ENCODE assay signal across 32 mouse cellular contexts in genomic region chr3:31269551-31270317, GRCm38 (mm10). TPM values are rescaled to one million over a fixed set of nuclear protein-coding genes. Genes with fewer than 3 reads are reported as not detected.
A peak's percentile ranks its signal among the peaks of the same experiment; 100 is the strongest.
DNase-seq lines count a peak whose midpoint lies in the region; ATAC-seq and TF ChIP-seq lines count a peak whose summit lies in the region.
"Had no signal": no experiment of that assay in that cellular context is flagged by ENCODE, and none has a peak within 500 bp of the region (broad histone marks: within the 10 kb centered on the region; RNA-seq: fewer than 3 reads in every experiment).

No protein-coding gene starts in this region.

- H3K4me3 ChIP-seq in kidney, embryonic 16.5 days (ENCODE audit: low read length): no peak overlapping the region
- no peak overlapping the region for H3K4me3 ChIP-seq in CH12.LX (replicated peaks in 1 of 3; ENCODE audit: low read depth in 2 of 3, low read length in 2 of 3, poor library complexity in 1 of 3)
- H3K4me3 ChIP-seq: forebrain, embryonic 13.5 days; heart, embryonic 12.5 days; left cerebral cortex, adult 2 months; liver, embryonic 12.5 days; megakaryocyte, embryonic 14.5 days; neural tube, embryonic 15.5 days; stomach, embryonic 15.5 days had no signal

- TF ChIP-seq EP300 in CH12.LX (IDR thresholded peaks at IDR 0.05; ENCODE audit: low read length): peak; percentile 61

- no peak overlapping the region for H3K9ac ChIP-seq in kidney, embryonic 16.5 days (replicated peaks; ENCODE audit: low read length)
- H3K9ac ChIP-seq in CH12.LX (ENCODE audit: insufficient read depth, low read depth): no peak overlapping the region
- H3K9ac ChIP-seq: forebrain, embryonic 13.5 days; heart, embryonic 12.5 days; hindbrain, embryonic 14.5 days; liver, embryonic 12.5 days; liver, postnatal 0 days; neural tube, embryonic 15.5 days; stomach, embryonic 15.5 days had no signal

- dilution Hi-C loops in CH12.LX (cut with MboI; ENCODE audit: extremely low pct_ligation_motif_present, extremely low pct_unique_long_range_greater_than_20kb, low sequenced_read_pairs): no loop called here

- in situ Hi-C loops in CH12.LX (cut with MboI; ENCODE audit: low pct_ligation_motif_present, low pct_unique_long_range_greater_than_20kb, low sequenced_read_pairs): no loop called here

- no peak for TF ChIP-seq POLR2A in CH12.LX (IDR thresholded peaks at IDR 0.05; ENCODE audit: low read depth, low read length)

- DNase-seq in kidney, postnatal 10 days: no peak
- peak; percentile 30 for DNase-seq in CH12.LX (ENCODE audit: extremely low read depth)
- DNase-seq in c-Kit-positive CD71-negative TER-119-negative erythroid progenitor cells, embryonic 14.5 days (ENCODE audit: low read depth): peak; percentile 1
- DNase-seq in right cerebral cortex, postnatal 14 days: no peak
- DNase-seq in left cerebral cortex, adult 8-10 months (ENCODE audit: low spot score in 2 of 2): no peak
- no peak for DNase-seq in left cerebral cortex, adult 11 months (ENCODE audit: low spot score)
- DNase-seq: adrenal gland, postnatal 25 days; B cell, adult 2 months; cerebellum, adult 8-10 months; cerebellum, postnatal 25 days; gastrocnemius, postnatal 14 days; heart, adult 18-20 months; heart, postnatal 4 days; kidney, postnatal 4 days; left cerebral cortex, postnatal 4 days; liver, postnatal 0 days; lung, postnatal 36 days; midbrain, embryonic 14.5 days; thymus, adult 18-20 months; thymus, postnatal 25 days had no signal

- no peaks in the 10 kb centered on the region for H3K9me3 ChIP-seq in kidney, embryonic 16.5 days (ENCODE audit: low read length)
- no peaks in the 10 kb centered on the region for H3K9me3 ChIP-seq in CH12.LX (replicated peaks; ENCODE audit: low read length)
- H3K9me3 ChIP-seq: forebrain, embryonic 13.5 days; G1E; heart, embryonic 12.5 days; liver, embryonic 12.5 days; megakaryocyte, embryonic 14.5 days; neural tube, embryonic 15.5 days; stomach, embryonic 15.5 days had no signal

- TF ChIP-seq CTCF in CH12.LX (conservative IDR thresholded peaks at IDR 0.05 in 1 of 2, IDR thresholded peaks at IDR 0.05 in 1 of 2; ENCODE audit: low read depth in 2 of 2, low read length in 2 of 2): peak in 1 of 2 experiments; percentile 34; a peak in 2 of 4 replicates

- 72% methylated on average over 4 of the region's 4 CpGs for WGBS in kidney, embryonic 16.5 days

- no peaks in the 10 kb centered on the region for H3K36me3 ChIP-seq in kidney, embryonic 16.5 days (ENCODE audit: insufficient read depth, low read length)
- no peaks in the 10 kb centered on the region for H3K36me3 ChIP-seq in CH12.LX (replicated peaks in 1 of 2; ENCODE audit: control insufficient read depth in 1 of 2, insufficient read depth in 1 of 2, low read length in 1 of 2)
- H3K36me3 ChIP-seq: G1E; heart, embryonic 12.5 days; liver, embryonic 12.5 days; neural tube, embryonic 15.5 days; stomach, embryonic 15.5 days had no signal

- H3K27me3 ChIP-seq in kidney, embryonic 16.5 days (ENCODE audit: insufficient read depth, low read length): no peaks in the 10 kb centered on the region
- no peaks in the 10 kb centered on the region for H3K27me3 ChIP-seq in CH12.LX (replicated peaks)
- H3K27me3 ChIP-seq: forebrain, embryonic 13.5 days; heart, embryonic 12.5 days; liver, embryonic 12.5 days; megakaryocyte, embryonic 14.5 days; neural tube, embryonic 15.5 days; stomach, embryonic 15.5 days had no signal

- H3K27ac ChIP-seq in kidney, embryonic 16.5 days (ENCODE audit: low read length): no peak overlapping the region
- no peak overlapping the region for H3K27ac ChIP-seq in CH12.LX (ENCODE audit: insufficient read depth, low read depth)
- H3K27ac ChIP-seq: forebrain, embryonic 13.5 days; hindbrain, embryonic 14.5 days; left cerebral cortex, adult 2 months; liver, embryonic 12.5 days; neural tube, embryonic 15.5 days; stomach, embryonic 15.5 days had no signal

- peaks cover 4% of the 10 kb centered on the region; the same call in 1 of the 2 replicates for H3K4me1 ChIP-seq in kidney, embryonic 16.5 days (ENCODE audit: insufficient read depth, low read length)
- H3K4me1 ChIP-seq in CH12.LX (ENCODE audit: control insufficient read depth in 1 of 2, insufficient read depth in 2 of 2): peaks cover 0 to 5% of the 10 kb centered on the region in 2 experiments; a peak in 1 of 4 replicates
- H3K4me1 ChIP-seq: forebrain, embryonic 13.5 days; liver, embryonic 12.5 days; megakaryocyte, embryonic 14.5 days; neural tube, embryonic 15.5 days; stomach, embryonic 15.5 days had no signal

- H3K4me2 ChIP-seq in kidney, embryonic 16.5 days (replicated peaks; ENCODE audit: low read depth, low read length): no peak overlapping the region
- no peak overlapping the region for H3K4me2 ChIP-seq in CH12.LX (ENCODE audit: insufficient read depth, low read depth, poor library complexity, severe bottlenecking)
- H3K4me2 ChIP-seq: forebrain, embryonic 13.5 days; heart, embryonic 12.5 days; hindbrain, embryonic 14.5 days; liver, embryonic 12.5 days; neural tube, embryonic 15.5 days; stomach, embryonic 15.5 days had no signal

- H3K79me2 ChIP-seq in CH12.LX (replicated peaks; ENCODE audit: control insufficient read depth, extremely low read depth, insufficient read depth, poor library complexity, severe bottlenecking): no peaks in the 10 kb centered on the region

- no peak; the same call in none of the 2 replicates for TF ChIP-seq RAD21 in CH12.LX (IDR thresholded peaks at IDR 0.05; ENCODE audit: low read depth, low read length)

- peak; percentile 76 for ATAC-seq in kidney, embryonic 16.5 days (ENCODE audit: low FRiP score, low TSS enrichment)
- 0 out of 2 replicates have a peak, but pooled peaks have one; percentile 53 for ATAC-seq in neutrophil, adult 5-6 weeks (ENCODE audit: extremely low read depth, insufficient number of reproducible peaks, low FRiP score, poor library complexity, severe bottlenecking)
- ATAC-seq: forebrain, embryonic 13.5 days; intestine, postnatal 0 days; liver, embryonic 12.5 days; liver, postnatal 0 days had no signal

TF ChIP-seq in CH12.LX, 34 proteins besides CTCF, POLR2A, EP300 and RAD21:
- 0 out of 2 replicates have a peak, but pooled peaks have one; percentile 29 for TF ChIP-seq IRF4 (IDR thresholded peaks at IDR 0.05; ENCODE audit: low read depth, low read length)
- TF ChIP-seq MAFK (IDR thresholded peaks at IDR 0.05; ENCODE audit: insufficient replicate concordance, low read length): no peak

RNA-seq across cellular contexts. Expression of gene Slc7a14, which starts 40.4 kb away (rescaled TPM):
- polyA plus RNA-seq in kidney, embryonic 16.5 days (2015; fragmentation: Nextera tagmentation; extraction: Ambion mirVana): 0.14 and 0.24 TPM in 2 replicates
- not detected in 2 replicates for total RNA-seq in CH12.LX (2012; rRNA removed)
- not detected in 2 replicates for total RNA-seq in CH12.LX (2014; rRNA removed)
- not detected in 2 replicates for polyA plus RNA-seq in CH12.LX (2012; ENCODE audit: insufficient read length, low read depth)
- not detected in 2 replicates for total RNA-seq in neutrophil, adult 5-6 weeks (2017)
- 10 to 100 TPM; 58.9 to 67.3 (median 61.7) TPM for total RNA-seq in left cerebral cortex, adult 8-10 months (2022)
- total RNA-seq: heart, adult 18-20 months had no signal
- polyA plus RNA-seq: G1E had no signal

Comparison
In these comparisons a context has a peak if more than half of its experiments do, and no peak if none do; other contexts are left out.
1. DNase-seq: peak in CH12.LX (single experiment) and c-Kit-positive CD71-negative TER-119-negative erythroid progenitor cells, embryonic 14.5 days (single experiment); none in kidney, postnatal 10 days (single experiment), right cerebral cortex, postnatal 14 days (single experiment), left cerebral cortex, adult 8-10 months (0 of 2) and left cerebral cortex, adult 11 months (single experiment).
2. RNA of gene Slc7a14, which starts 40.4 kb away (total RNA-seq): 58.9 to 67.3 TPM in left cerebral cortex, adult 8-10 months; not detected in CH12.LX and not detected in neutrophil, adult 5-6 weeks; every median in the first group is over 10 times any median in the second.